Mouse (Mus musculus) liver (tissue): ENCODE data around the gene Rxfp2.

ENCODE experiments used
- DNase-seq: peaks from one replicate; pipeline ENCODE4 v3.0.0-alpha.2; 2020; ENCODE audit warnings: mixed read lengths

Gene Rxfp2

DNA sequence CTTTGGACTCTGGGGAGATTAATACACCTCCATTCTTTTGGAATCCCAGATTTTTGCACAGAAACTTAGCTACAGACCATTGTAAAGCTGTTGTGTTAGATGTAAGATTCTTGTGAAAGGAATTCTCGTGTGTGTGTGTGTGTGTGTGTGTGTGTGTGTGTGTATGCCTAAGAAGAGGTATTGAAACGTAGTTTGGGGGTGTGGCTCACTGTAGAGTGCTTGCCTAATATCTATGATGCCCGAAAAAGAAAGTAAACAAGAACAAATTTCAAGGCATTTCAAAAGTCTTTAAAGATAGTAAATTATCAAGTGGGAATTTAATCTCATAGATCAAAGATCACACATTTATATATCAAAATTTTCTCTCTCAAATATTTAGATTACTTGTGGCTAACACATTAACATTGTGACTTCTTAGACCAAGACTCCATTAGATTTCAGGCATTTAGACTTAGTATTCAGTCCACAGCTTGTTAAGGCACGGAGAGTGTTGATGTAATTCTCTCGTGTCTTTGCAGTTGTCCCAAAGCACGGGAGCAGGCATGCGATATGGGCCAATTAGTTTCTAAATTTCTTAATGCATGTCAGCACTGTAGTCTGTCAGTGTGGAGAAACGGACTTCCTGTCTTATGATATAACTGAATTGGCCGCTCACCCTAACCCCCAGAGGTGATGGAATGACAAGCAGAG is 97.9 kb downstream of the Rxfp2 start:
- no peak for DNase-seq

DNA sequence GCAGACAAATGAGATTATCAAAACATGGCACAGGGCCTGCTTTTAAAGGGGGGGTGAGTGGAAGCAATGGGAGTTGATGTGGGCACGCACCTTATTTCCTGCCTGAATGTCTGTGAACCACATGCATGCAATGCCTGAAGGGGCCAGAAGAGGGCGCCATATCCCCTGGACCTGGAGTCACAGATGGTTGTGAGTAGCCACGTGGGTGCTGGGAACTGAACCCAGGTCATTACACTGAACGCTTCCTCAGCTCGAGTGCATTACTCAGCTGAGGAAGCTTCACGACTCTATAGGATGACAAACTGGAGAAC is 98.4 kb downstream of the Rxfp2 start:
- DNase-seq, result no peak

DNA sequence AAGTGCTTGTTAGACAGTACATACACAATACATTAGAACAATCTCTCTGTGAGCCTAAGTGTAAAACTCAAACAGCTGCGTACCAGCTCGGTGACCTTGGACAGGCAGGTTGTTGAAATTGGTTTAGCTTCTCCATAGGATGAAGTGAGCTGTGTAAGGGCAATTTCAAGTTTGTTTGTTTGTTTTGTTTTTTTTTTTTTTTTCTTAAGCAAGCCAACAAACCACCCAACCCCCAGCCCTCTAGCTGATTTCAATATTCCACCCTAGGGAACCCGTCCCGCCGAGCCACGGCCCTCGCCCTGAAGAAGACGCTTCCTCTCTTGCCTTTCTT is 99.6 kb downstream of the Rxfp2 start:
- no peak for DNase-seq

DNA sequence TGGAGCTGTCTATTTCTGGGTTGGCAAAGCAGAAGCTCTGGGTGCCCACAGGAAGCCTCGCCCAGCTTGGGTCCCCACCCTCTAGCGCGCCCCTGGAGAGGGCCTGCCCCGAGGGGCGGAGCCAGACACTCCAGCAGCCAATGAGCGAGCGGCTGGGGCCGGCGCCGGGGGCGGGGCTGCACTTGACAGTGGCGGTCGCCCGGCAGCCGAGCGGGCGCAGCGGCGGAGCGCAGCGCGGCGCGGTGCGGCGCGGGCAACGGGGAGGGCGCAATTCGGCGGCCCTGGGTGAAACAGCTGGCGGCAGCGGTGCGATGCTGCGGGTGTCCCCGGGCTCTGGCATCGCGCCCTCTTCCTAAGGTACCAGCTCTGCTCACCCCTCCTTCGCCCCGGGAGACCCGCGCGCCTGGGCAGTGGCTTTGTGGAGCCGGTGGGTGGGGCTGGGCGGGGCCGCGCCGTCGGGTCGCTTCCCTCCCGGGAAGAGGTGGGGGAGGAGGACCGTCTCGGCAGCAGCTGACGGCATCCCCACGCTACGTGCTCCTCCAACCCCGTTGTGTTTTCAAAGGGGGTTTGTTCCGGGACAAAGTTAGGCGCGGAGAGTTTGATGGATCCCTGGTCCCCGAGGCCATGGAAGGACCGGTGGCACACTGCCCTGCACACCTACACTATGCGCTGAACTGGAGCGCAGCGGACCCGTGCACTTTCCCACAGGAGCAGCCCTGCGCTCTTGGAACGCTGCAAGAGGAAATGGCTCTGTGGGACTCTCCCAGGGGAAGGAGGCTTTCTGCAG is 100.2 kb downstream of the Rxfp2 start, which contains the start of gene Fry:
Fry (plus strand) TSS at position 191 of the 787 bp plus-strand sequence.
- DNase-seq, result peak; percentile 96

DNA sequence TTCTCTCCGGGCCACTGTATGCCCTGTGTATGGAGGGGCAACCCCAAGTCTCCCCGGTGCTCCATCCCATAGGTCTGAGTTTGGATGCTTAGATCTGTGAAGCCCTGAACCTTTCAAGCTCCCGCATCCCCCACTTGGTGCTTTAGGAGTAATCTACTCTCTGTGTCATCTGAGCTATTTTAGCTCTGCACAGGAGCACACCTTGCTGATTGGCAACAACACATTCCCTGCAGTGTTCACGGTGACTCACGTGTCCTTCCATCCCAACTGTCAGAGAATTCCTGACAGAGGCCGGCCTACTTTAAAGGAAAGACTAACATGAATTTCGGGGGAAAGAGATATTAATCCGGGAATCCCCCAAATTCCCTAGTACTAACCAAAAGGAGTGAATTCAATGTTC is 102.2 kb downstream of the Rxfp2 start:
- DNase-seq, result no peak

DNA sequence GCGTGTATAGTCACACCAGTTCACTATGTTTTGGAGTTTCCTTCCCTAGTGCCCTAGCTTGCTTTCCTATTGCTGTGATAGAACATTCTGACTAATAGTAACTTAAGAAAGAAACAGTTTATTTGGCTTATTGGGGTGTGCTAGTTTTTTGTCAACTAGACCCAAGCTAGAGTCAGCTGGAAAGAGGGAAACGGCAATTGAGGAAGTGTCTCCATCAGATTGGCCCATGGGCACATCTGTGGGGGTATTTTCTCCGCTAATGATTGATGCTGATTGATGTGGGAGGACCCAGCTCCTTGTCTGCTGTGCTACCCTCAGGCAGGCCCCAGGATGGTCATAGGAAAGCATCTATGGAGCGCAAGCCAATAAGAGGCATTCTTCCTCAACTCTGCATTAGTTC is 103.6 kb downstream of the Rxfp2 start:
- DNase-seq, result no peak

DNA sequence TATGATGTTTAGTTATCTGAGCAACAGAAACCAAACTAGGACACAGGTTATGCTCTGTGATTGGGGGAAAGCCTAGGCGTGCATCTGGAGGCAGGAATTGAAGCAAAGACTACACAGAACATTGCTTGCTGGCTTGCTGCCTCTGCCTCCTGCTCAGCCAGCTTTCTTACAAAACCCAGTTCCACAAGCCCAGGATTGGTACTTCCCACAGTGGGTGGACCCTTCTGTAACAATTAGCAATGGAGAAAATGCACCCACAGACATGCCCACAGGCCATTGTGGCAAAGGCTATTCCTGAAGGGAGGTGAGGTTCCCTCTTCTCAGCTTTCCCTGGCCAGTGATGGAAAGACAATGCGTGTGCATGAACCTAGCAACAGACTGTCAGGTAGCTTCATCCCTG is 104.1 kb downstream of the Rxfp2 start:
- no peak for DNase-seq

DNA sequence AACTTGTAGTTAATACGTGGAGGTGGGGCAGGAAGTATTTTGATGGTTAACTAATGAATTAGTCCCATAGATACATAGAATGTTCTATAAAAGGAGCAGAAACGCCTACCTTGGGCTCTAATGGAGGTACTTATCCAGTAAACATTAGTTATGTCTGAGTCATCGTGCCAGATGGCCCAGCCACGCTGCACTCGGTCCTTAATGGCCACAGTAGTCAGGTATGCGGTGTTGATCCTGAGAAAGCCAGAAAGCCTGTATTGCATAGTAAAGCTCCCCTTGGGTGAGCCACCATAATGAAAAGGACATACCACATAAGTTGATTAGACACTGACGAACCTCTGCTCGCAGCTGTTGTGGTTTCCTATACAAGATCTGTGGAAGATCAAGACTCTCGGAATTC is 107.4 kb downstream of the Rxfp2 start:
- no peak for DNase-seq

DNA sequence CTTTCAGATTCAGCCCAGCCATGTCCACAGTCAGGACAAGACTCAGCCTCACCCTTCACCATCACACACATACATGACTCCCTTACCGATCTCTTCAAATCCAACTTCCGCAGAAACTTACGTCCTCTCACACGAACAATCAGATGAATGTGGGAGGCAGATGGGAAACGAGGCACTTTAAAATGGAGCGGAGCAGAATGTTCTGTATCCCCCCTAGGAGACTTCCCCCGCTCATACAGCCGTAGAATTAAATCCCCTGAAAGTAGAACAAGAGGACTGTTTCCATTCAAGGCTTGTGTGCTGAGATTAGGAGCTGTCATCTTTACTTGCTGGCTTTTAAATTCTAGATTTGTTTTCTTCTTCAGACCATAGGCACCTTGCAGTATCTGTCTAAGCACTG is 110.0 kb downstream of the Rxfp2 start:
- no peak for DNase-seq

DNA sequence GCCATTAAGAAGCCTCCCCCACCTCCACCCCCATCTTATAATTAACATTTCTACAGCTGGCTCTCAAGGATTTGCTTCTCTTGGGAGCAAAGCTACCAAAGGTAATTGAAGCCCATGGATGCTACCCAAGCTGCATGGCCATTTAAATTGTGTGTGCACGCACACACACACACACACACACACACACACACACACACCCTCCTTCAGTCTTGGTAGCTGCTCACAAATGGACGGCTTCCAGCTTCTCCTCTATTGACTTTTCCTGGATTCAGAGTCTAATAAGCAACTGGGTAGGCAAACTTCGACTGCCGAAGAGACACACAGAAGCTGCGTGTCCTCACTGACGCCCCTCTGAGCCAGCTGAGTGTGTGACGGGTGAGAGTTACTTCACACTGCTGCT is 111.7 kb downstream of the Rxfp2 start:
- no peak for DNase-seq

DNA sequence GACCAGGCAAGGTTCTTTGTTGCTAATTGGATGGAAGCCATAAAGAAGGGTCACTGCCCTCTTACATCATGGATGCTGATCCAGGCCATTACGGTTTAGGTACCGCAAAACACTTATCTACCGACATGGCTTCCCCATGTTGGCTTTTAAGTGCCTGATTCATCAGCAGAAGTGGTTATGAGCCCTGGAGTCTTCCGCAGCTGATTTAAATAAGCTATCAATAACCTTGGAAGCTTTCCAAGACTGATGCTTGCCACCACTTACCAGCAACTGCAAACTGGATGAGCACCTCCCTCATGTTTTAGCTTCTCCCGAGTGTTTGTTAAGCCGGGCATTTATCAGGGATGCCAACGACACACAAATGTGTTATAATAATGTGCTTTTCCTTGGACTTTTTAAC is 112.7 kb downstream of the Rxfp2 start:
- no peak for DNase-seq
